Mouse (Mus musculus) telencephalon, adult 2 months (tissue): ENCODE results near the gene Gm20721.

Experiments used
- DNase-seq: peaks from one replicate; pipeline ENCODE4 v3.0.0-alpha.2; 2011; ENCODE audit warnings: low read depth, low spot score

Gm20721 gene

GRCm38 (mm10) chr2:174297851-174298250 lies 48.7 kb downstream of the Gm20721 start:
- DNase-seq: no peak

- no peak for DNase-seq
These were observed 49.4 kb downstream of the Gm20721 start for GRCm38 (mm10) chr2:174297086-174297571.

- DNase-seq: no peak
These were observed 50.5 kb downstream of the Gm20721 start for GRCm38 (mm10) chr2:174295900-174296465.

- DNase-seq: peak; percentile 10
These were observed 51.2 kb downstream of the Gm20721 start for GRCm38 (mm10) chr2:174295175-174295899.

GRCm38 (mm10) chr2:174294457-174294856 lies 52.1 kb downstream of the Gm20721 start:
- no peak for DNase-seq

GRCm38 (mm10) chr2:174291662-174292030 lies 54.9 kb downstream of the Gm20721 start:
- DNase-seq: no peak

GRCm38 (mm10) chr2:174291029-174291661 lies 55.4 kb downstream of the Gm20721 start:
- DNase-seq: no peak

- DNase-seq: no peak
These were observed 57.7 kb downstream of the Gm20721 start for GRCm38 (mm10) chr2:174288673-174289430.

- DNase-seq: no peak
These were observed 58.6 kb downstream of the Gm20721 start for GRCm38 (mm10) chr2:174287921-174288320.

GRCm38 (mm10) chr2:174285921-174286470 lies 60.5 kb downstream of the Gm20721 start:
- no peak for DNase-seq

- no peak for DNase-seq
These were observed 61.6 kb downstream of the Gm20721 start for GRCm38 (mm10) chr2:174284807-174285457.

- DNase-seq: no peak
These were observed 62.5 kb downstream of the Gm20721 start, which contains the start of gene Gnas for GRCm38 (mm10) chr2:174284011-174284410. TSS of gene Gnas (plus strand) at chr2:174284320.

GRCm38 (mm10) chr2:174283341-174283740 lies 63.2 kb downstream of the Gm20721 start:
- no peak for DNase-seq
